Mouse (Mus musculus) stomach, postnatal 0 days (tissue): ENCODE measurements at regions not wholly inside any gene's neighbourhood (a gene's known extent, or its start where the extent isn't known, plus 50 kb on each side); places are given as distances from the start of the nearest gene placed in this dataset.

ENCODE experiments used
- CTCF ChIP-seq: IDR thresholded peaks from 2 replicates; pipeline ENCODE4 v1.5.1; 2016; ENCODE audit warnings: antibody characterized with exemption, low read depth, mild to moderate bottlenecking, moderate library complexity
- EP300 ChIP-seq: optimal IDR thresholded peaks from 2 replicates; pipeline ENCODE3; 2016; ENCODE audit warnings: antibody characterized with exemption

DNA sequence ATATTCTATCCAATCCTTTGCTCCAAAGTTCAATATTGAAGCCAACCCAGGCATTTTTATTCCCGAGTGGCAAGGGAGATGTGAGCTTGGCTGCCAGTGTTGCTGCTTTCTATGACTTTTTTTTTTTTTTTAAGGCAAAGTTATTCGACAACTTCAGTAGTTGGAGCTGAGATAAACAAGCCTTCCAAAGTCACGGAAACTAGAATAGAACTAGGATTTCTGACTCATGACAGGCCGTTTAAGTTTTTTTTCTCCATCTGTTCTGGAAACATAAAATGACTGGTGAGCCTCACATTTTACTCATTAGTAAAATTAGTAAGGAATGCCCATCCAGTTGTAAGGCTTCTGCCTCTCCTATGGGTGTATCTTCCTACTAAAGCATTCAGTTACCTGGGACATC lies 305.9 kb upstream of the Lsamp start:
- TF ChIP-seq CTCF (no peak), EP300 (no peak)
